Mouse (Mus musculus): ENCODE measurements at regions not wholly inside any gene's neighbourhood (a gene's known extent, or its start where the extent isn't known, plus 50 kb on each side); places are given as distances from the start of the nearest gene placed in this dataset.

GRCm38 (mm10) chr16:51169294-51169693 lies 578.3 kb upstream of the Ccdc54 start:
- H3K36me3 ChIP-seq (ENCODE audit: inconsistent target): no peaks in the 10 kb centered on the region
- no peak overlapping the region for H3K27ac ChIP-seq
- 83% methylated on average over 7 of the region's 7 CpGs for WGBS (ENCODE audit: missing documents)
- H3K4me3 ChIP-seq (ENCODE audit: inconsistent target): no peak overlapping the region
- H3K79me2 ChIP-seq (ENCODE audit: inconsistent target): no peaks in the 10 kb centered on the region

- Histone ChIP-seq H3K36me3 (ENCODE audit: inconsistent target) (no peaks in the 10 kb centered on the region), H3K4me3 (ENCODE audit: inconsistent target) (no peak overlapping the region), H3K79me2 (ENCODE audit: inconsistent target) (no peaks in the 10 kb centered on the region), H3K27ac (no peak overlapping the region)
- WGBS (ENCODE audit: missing documents): 84% methylated on average over 5 of the region's 5 CpGs
Measured at GRCm38 (mm10) chr16:51160768-51161167, 569.8 kb upstream of the Ccdc54 start.

GRCm38 (mm10) chr16:51138575-51138974 lies 547.6 kb upstream of the Ccdc54 start:
- H3K27ac ChIP-seq: no peak overlapping the region
- WGBS (ENCODE audit: missing documents): 84% methylated on average over 7 of the region's 7 CpGs
- H3K79me2 ChIP-seq (ENCODE audit: inconsistent target): no peaks in the 10 kb centered on the region
- H3K36me3 ChIP-seq (ENCODE audit: inconsistent target): no peaks in the 10 kb centered on the region
- no peak overlapping the region for H3K4me3 ChIP-seq (ENCODE audit: inconsistent target)

- no peak overlapping the region for H3K27ac ChIP-seq
- no peaks in the 10 kb centered on the region for H3K79me2 ChIP-seq (ENCODE audit: inconsistent target)
- no peak overlapping the region for H3K4me3 ChIP-seq (ENCODE audit: inconsistent target)
- WGBS (ENCODE audit: missing documents): 77% methylated on average over 1 of the region's 1 CpGs
- no peaks in the 10 kb centered on the region for H3K36me3 ChIP-seq (ENCODE audit: inconsistent target)
Measured at GRCm38 (mm10) chr16:51119835-51120234, 528.9 kb upstream of the Ccdc54 start.

- no peak overlapping the region for H3K4me3 ChIP-seq (ENCODE audit: inconsistent target)
- no peaks in the 10 kb centered on the region for H3K36me3 ChIP-seq (ENCODE audit: inconsistent target)
- no peaks in the 10 kb centered on the region for H3K79me2 ChIP-seq (ENCODE audit: inconsistent target)
- H3K27ac ChIP-seq: no peak overlapping the region
- WGBS (ENCODE audit: missing documents): 79% methylated on average over 3 of the region's 3 CpGs
Measured at GRCm38 (mm10) chr16:51118365-51118764, 527.4 kb upstream of the Ccdc54 start.

GRCm38 (mm10) chr16:51117836-51118235 lies 526.9 kb upstream of the Ccdc54 start:
- H3K36me3 ChIP-seq (ENCODE audit: inconsistent target): no peaks in the 10 kb centered on the region
- no peak overlapping the region for H3K27ac ChIP-seq
- WGBS (ENCODE audit: missing documents): 36% methylated on average over 5 of the region's 5 CpGs
- no peaks in the 10 kb centered on the region for H3K79me2 ChIP-seq (ENCODE audit: inconsistent target)
- no peak overlapping the region for H3K4me3 ChIP-seq (ENCODE audit: inconsistent target)

GRCm38 (mm10) chr16:51109864-51110263 lies 518.9 kb upstream of the Ccdc54 start:
- H3K27ac ChIP-seq: no peak overlapping the region
- no peak overlapping the region for H3K4me3 ChIP-seq (ENCODE audit: inconsistent target)
- H3K36me3 ChIP-seq (ENCODE audit: inconsistent target): no peaks in the 10 kb centered on the region
- no peaks in the 10 kb centered on the region for H3K79me2 ChIP-seq (ENCODE audit: inconsistent target)

GRCm38 (mm10) chr16:51107421-51107820 lies 516.5 kb upstream of the Ccdc54 start:
- no peaks in the 10 kb centered on the region for H3K79me2 ChIP-seq (ENCODE audit: inconsistent target)
- H3K4me3 ChIP-seq (ENCODE audit: inconsistent target): no peak overlapping the region
- H3K36me3 ChIP-seq (ENCODE audit: inconsistent target): no peaks in the 10 kb centered on the region
- WGBS (ENCODE audit: missing documents): 51% methylated on average over 4 of the region's 4 CpGs
- H3K27ac ChIP-seq: no peak overlapping the region

- Histone ChIP-seq H3K36me3 (ENCODE audit: inconsistent target) (no peaks in the 10 kb centered on the region), H3K27ac (no peak overlapping the region), H3K79me2 (ENCODE audit: inconsistent target) (no peaks in the 10 kb centered on the region), H3K4me3 (ENCODE audit: inconsistent target) (no peak overlapping the region)
- WGBS (ENCODE audit: missing documents): 86% methylated on average over 7 of the region's 7 CpGs
Measured at GRCm38 (mm10) chr16:51086556-51086955, 495.6 kb upstream of the Ccdc54 start.

- WGBS (ENCODE audit: missing documents): 86% methylated on average over 4 of the region's 4 CpGs
- Histone ChIP-seq H3K36me3 (ENCODE audit: inconsistent target) (no peaks in the 10 kb centered on the region), H3K4me3 (ENCODE audit: inconsistent target) (no peak overlapping the region), H3K79me2 (ENCODE audit: inconsistent target) (no peaks in the 10 kb centered on the region), H3K27ac (no peak overlapping the region)
Measured at GRCm38 (mm10) chr16:51080146-51080545, 489.2 kb upstream of the Ccdc54 start.

GRCm38 (mm10) chr16:51048650-51049049 lies 457.7 kb upstream of the Ccdc54 start:
- H3K4me3 ChIP-seq (ENCODE audit: inconsistent target): no peak overlapping the region
- H3K79me2 ChIP-seq (ENCODE audit: inconsistent target): no peaks in the 10 kb centered on the region
- 71% methylated on average over 2 of the region's 2 CpGs for WGBS (ENCODE audit: missing documents)
- H3K36me3 ChIP-seq (ENCODE audit: inconsistent target): no peaks in the 10 kb centered on the region
- H3K27ac ChIP-seq: no peak overlapping the region

GRCm38 (mm10) chr16:51048169-51048568 lies 457.2 kb upstream of the Ccdc54 start:
- H3K36me3 ChIP-seq (ENCODE audit: inconsistent target): no peaks in the 10 kb centered on the region
- H3K27ac ChIP-seq: no peak overlapping the region
- H3K79me2 ChIP-seq (ENCODE audit: inconsistent target): no peaks in the 10 kb centered on the region
- H3K4me3 ChIP-seq (ENCODE audit: inconsistent target): no peak overlapping the region
- WGBS (ENCODE audit: missing documents): 85% methylated on average over 4 of the region's 4 CpGs

- no peaks in the 10 kb centered on the region for H3K36me3 ChIP-seq (ENCODE audit: inconsistent target)
- H3K79me2 ChIP-seq (ENCODE audit: inconsistent target): no peaks in the 10 kb centered on the region
- no peak overlapping the region for H3K4me3 ChIP-seq (ENCODE audit: inconsistent target)
- no peak overlapping the region for H3K27ac ChIP-seq
- 92% methylated on average over 4 of the region's 4 CpGs for WGBS (ENCODE audit: missing documents)
Measured at GRCm38 (mm10) chr16:51041311-51041710, 450.4 kb upstream of the Ccdc54 start.

GRCm38 (mm10) chr16:51002876-51003275 lies 411.9 kb upstream of the Ccdc54 start:
- no peaks in the 10 kb centered on the region for H3K79me2 ChIP-seq (ENCODE audit: inconsistent target)

GRCm38 (mm10) chr16:50964395-50964794 lies 373.4 kb upstream of the Ccdc54 start:
- Histone ChIP-seq H3K36me3 (ENCODE audit: inconsistent target) (no peaks in the 10 kb centered on the region), H3K79me2 (ENCODE audit: inconsistent target) (no peaks in the 10 kb centered on the region), H3K4me3 (ENCODE audit: inconsistent target) (no peak overlapping the region), H3K27ac (no peak overlapping the region)
- 80% methylated on average over 2 of the region's 2 CpGs for WGBS (ENCODE audit: missing documents)

More at GRCm38 (mm10) chr16:51002876-51003275, 411.9 kb upstream of the Ccdc54 start:
- no peak overlapping the region for H3K27ac ChIP-seq
- H3K36me3 ChIP-seq (ENCODE audit: inconsistent target): no peaks in the 10 kb centered on the region
- no peak overlapping the region for H3K4me3 ChIP-seq (ENCODE audit: inconsistent target)

GRCm38 (mm10) chr16:50944091-50944490 lies 353.1 kb upstream of the Ccdc54 start:
- no peaks in the 10 kb centered on the region for H3K79me2 ChIP-seq (ENCODE audit: inconsistent target)

More at GRCm38 (mm10) chr16:50944091-50944490, 353.1 kb upstream of the Ccdc54 start:
- Histone ChIP-seq H3K27ac (no peak overlapping the region), H3K36me3 (ENCODE audit: inconsistent target) (no peaks in the 10 kb centered on the region), H3K4me3 (ENCODE audit: inconsistent target) (no peak overlapping the region)
- 90% methylated on average over 4 of the region's 4 CpGs for WGBS (ENCODE audit: missing documents)
